Mouse (Mus musculus): ENCODE data around the gene Plin1.

The Plin1 gene

DNA sequence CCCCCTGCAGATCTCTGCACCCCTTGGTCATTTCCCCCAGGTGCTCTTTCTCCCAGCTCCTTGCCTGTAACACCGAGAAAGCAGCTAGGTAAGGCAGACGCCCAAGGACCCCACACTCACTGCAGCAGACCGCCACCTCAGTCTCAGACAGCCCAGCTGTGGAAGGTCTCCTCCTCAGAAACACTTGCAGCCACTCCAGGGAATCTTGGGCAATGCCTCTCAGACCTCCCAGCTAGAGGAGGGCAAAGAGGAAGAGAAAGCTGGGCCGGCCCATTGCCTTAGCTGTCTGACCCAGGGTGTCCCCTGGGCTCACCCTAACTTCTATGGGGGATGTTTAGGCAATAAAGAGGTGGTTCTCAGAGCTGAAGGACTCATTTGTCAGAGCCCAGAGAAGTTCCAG, at the start of gene Plin1:
TSS of gene Plin1 (minus strand) at position 282 of the 400 bp plus-strand sequence.
- Histone ChIP-seq H3K36me3 (ENCODE audit: insufficient read depth, low read length) (peaks cover 22% of the 10 kb centered on the region), H3K9me3 (ENCODE audit: low read length) (no peaks in the 10 kb centered on the region), H3K27me3 (ENCODE audit: insufficient read depth, low read length) (peaks cover 20% of the 10 kb centered on the region), H3K4me1 (replicated peaks; ENCODE audit: low read depth, low read length) (peaks cover 22% of the 10 kb centered on the region), H3K4me3 (replicated peaks; ENCODE audit: low read length) (no peak within 1 kb of the TSS)
- TF ChIP-seq POU5F1 (IDR thresholded peaks at IDR 0.05; ENCODE audit: borderline replicate concordance, low read length), result no peak
- no peak for TF ChIP-seq CTCF (conservative IDR thresholded peaks at IDR 0.05; ENCODE audit: low read length)
- no peak for TF ChIP-seq NANOG (IDR thresholded peaks at IDR 0.05; ENCODE audit: borderline replicate concordance, low read length)

GRCm38 (mm10) chr7:79782516-79782855, 49.8 kb upstream of the Plin1 start:
- Histone ChIP-seq H3K4me1 (replicated peaks; ENCODE audit: low read depth, low read length) (peaks cover 24% of the 10 kb centered on the region), H3K9me3 (ENCODE audit: low read length) (no peaks in the 10 kb centered on the region), H3K27me3 (ENCODE audit: insufficient read depth, low read length) (peaks cover 20% of the 10 kb centered on the region), H3K4me3 (replicated peaks; ENCODE audit: low read length) (no peak overlapping the region), H3K36me3 (ENCODE audit: insufficient read depth, low read length) (no peaks in the 10 kb centered on the region)
- TF ChIP-seq NANOG (IDR thresholded peaks at IDR 0.05; ENCODE audit: borderline replicate concordance, low read length) (no peak), POU5F1 (IDR thresholded peaks at IDR 0.05; ENCODE audit: borderline replicate concordance, low read length) (no peak)

- TF ChIP-seq CTCF (conservative IDR thresholded peaks at IDR 0.05; ENCODE audit: low read length), result no peak
- TF ChIP-seq POU5F1 (IDR thresholded peaks at IDR 0.05; ENCODE audit: borderline replicate concordance, low read length), result no peak
- TF ChIP-seq NANOG (IDR thresholded peaks at IDR 0.05; ENCODE audit: borderline replicate concordance, low read length), result no peak
- peaks cover 19% of the 10 kb centered on the region for H3K27me3 ChIP-seq (ENCODE audit: insufficient read depth, low read length)
- peaks cover 24% of the 10 kb centered on the region for H3K4me1 ChIP-seq (replicated peaks; ENCODE audit: low read depth, low read length)
- H3K36me3 ChIP-seq (ENCODE audit: insufficient read depth, low read length), result no peaks in the 10 kb centered on the region
- no peak overlapping the region for H3K4me3 ChIP-seq (replicated peaks; ENCODE audit: low read length)
- no peaks in the 10 kb centered on the region for H3K9me3 ChIP-seq (ENCODE audit: low read length)
Observed at GRCm38 (mm10) chr7:79781826-79782515, 49.3 kb upstream of the Plin1 start.

GRCm38 (mm10) chr7:79780647-79781626, 48.2 kb upstream of the Plin1 start:
- Histone ChIP-seq H3K36me3 (ENCODE audit: insufficient read depth, low read length) (no peaks in the 10 kb centered on the region), H3K9me3 (ENCODE audit: low read length) (no peaks in the 10 kb centered on the region), H3K27me3 (ENCODE audit: insufficient read depth, low read length) (peaks cover 19% of the 10 kb centered on the region), H3K4me3 (replicated peaks; ENCODE audit: low read length) (peak overlapping the region; percentile 35), H3K4me1 (replicated peaks; ENCODE audit: low read depth, low read length) (peaks cover 22% of the 10 kb centered on the region)
- TF ChIP-seq CTCF (conservative IDR thresholded peaks at IDR 0.05; ENCODE audit: low read length), result peak; percentile 87
- TF ChIP-seq POU5F1 (IDR thresholded peaks at IDR 0.05; ENCODE audit: borderline replicate concordance, low read length), result no peak

- TF ChIP-seq POU5F1 (IDR thresholded peaks at IDR 0.05; ENCODE audit: borderline replicate concordance, low read length), result no peak
- TF ChIP-seq NANOG (IDR thresholded peaks at IDR 0.05; ENCODE audit: borderline replicate concordance, low read length), result peak; percentile 55; the same call in 1 of the 2 replicates
- Histone ChIP-seq H3K4me1 (replicated peaks; ENCODE audit: low read depth, low read length) (peaks cover 22% of the 10 kb centered on the region), H3K4me3 (replicated peaks; ENCODE audit: low read length) (peak overlapping the region; percentile 13; the same call in 1 of the 2 replicates), H3K27me3 (ENCODE audit: insufficient read depth, low read length) (peaks cover 21% of the 10 kb centered on the region), H3K9me3 (ENCODE audit: low read length) (no peaks in the 10 kb centered on the region), H3K36me3 (ENCODE audit: insufficient read depth, low read length) (no peaks in the 10 kb centered on the region)
Observed at GRCm38 (mm10) chr7:79771561-79772512, 39.1 kb upstream of the Plin1 start.

DNA sequence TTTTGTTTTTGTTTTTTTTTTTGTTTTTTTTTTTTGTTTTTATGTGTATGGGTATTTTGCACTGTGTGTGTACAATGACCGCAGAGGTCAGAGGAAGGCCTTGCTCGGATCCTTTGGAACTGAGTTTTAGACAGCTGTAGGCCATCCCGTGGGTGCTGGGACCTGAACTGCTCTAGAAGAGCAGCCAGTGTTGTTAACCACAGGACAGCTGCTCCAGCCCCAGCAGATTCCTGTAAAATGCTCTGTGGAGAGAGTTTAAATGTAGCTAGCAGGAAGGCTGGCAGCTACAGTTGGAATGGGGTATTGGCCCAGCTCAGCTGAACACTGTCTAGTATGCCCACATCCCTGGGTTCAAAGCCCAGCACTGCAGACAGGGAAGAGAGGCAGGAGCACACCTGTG, 37.0 kb upstream of the Plin1 start:
- Histone ChIP-seq H3K27me3 (ENCODE audit: insufficient read depth, low read length) (peaks cover 20% of the 10 kb centered on the region), H3K36me3 (ENCODE audit: insufficient read depth, low read length) (no peaks in the 10 kb centered on the region), H3K9me3 (ENCODE audit: low read length) (no peaks in the 10 kb centered on the region), H3K4me1 (replicated peaks; ENCODE audit: low read depth, low read length) (peaks cover 27% of the 10 kb centered on the region), H3K4me3 (replicated peaks; ENCODE audit: low read length) (no peak overlapping the region)
- TF ChIP-seq CTCF (conservative IDR thresholded peaks at IDR 0.05; ENCODE audit: low read length), result no peak
- no peak for TF ChIP-seq POU5F1 (IDR thresholded peaks at IDR 0.05; ENCODE audit: borderline replicate concordance, low read length)
- TF ChIP-seq NANOG (IDR thresholded peaks at IDR 0.05; ENCODE audit: borderline replicate concordance, low read length), result no peak

GRCm38 (mm10) chr7:79765991-79766390, 33.3 kb upstream of the Plin1 start:
- Histone ChIP-seq H3K36me3 (ENCODE audit: insufficient read depth, low read length) (no peaks in the 10 kb centered on the region), H3K27me3 (ENCODE audit: insufficient read depth, low read length) (peaks cover 13% of the 10 kb centered on the region), H3K4me3 (replicated peaks; ENCODE audit: low read length) (no peak overlapping the region), H3K4me1 (replicated peaks; ENCODE audit: low read depth, low read length) (peaks cover 8% of the 10 kb centered on the region), H3K9me3 (ENCODE audit: low read length) (no peaks in the 10 kb centered on the region)
- peak; percentile 34 for TF ChIP-seq CTCF (conservative IDR thresholded peaks at IDR 0.05; ENCODE audit: low read length)
- TF ChIP-seq NANOG (IDR thresholded peaks at IDR 0.05; ENCODE audit: borderline replicate concordance, low read length), result no peak

- Histone ChIP-seq H3K36me3 (ENCODE audit: insufficient read depth, low read length) (no peaks in the 10 kb centered on the region), H3K4me3 (replicated peaks; ENCODE audit: low read length) (no peak overlapping the region), H3K9me3 (ENCODE audit: low read length) (no peaks in the 10 kb centered on the region), H3K27me3 (ENCODE audit: insufficient read depth, low read length) (peaks cover 5% of the 10 kb centered on the region; the same call in 1 of the 2 replicates), H3K4me1 (replicated peaks; ENCODE audit: low read depth, low read length) (peaks cover 5% of the 10 kb centered on the region; the same call in 1 of the 2 replicates)
- TF ChIP-seq POU5F1 (IDR thresholded peaks at IDR 0.05; ENCODE audit: borderline replicate concordance, low read length) (no peak), NANOG (IDR thresholded peaks at IDR 0.05; ENCODE audit: borderline replicate concordance, low read length) (no peak), CTCF (conservative IDR thresholded peaks at IDR 0.05; ENCODE audit: low read length) (no peak)
Observed at GRCm38 (mm10) chr7:79762106-79762505, 29.4 kb upstream of the Plin1 start.

Data from E14TG2a.4 (cell line).